Mouse (Mus musculus): ENCODE measurements around the gene Syt1. TPM values are rescaled to one million over a fixed set of nuclear protein-coding genes. Genes with fewer than 3 reads are reported as not detected.

Syt1 gene
- polyA plus RNA-seq (2014; fragmentation: Nextera tagmentation; extraction: Ambion mirVana): 1.0 and 1.3 TPM in 2 replicates

DNA sequence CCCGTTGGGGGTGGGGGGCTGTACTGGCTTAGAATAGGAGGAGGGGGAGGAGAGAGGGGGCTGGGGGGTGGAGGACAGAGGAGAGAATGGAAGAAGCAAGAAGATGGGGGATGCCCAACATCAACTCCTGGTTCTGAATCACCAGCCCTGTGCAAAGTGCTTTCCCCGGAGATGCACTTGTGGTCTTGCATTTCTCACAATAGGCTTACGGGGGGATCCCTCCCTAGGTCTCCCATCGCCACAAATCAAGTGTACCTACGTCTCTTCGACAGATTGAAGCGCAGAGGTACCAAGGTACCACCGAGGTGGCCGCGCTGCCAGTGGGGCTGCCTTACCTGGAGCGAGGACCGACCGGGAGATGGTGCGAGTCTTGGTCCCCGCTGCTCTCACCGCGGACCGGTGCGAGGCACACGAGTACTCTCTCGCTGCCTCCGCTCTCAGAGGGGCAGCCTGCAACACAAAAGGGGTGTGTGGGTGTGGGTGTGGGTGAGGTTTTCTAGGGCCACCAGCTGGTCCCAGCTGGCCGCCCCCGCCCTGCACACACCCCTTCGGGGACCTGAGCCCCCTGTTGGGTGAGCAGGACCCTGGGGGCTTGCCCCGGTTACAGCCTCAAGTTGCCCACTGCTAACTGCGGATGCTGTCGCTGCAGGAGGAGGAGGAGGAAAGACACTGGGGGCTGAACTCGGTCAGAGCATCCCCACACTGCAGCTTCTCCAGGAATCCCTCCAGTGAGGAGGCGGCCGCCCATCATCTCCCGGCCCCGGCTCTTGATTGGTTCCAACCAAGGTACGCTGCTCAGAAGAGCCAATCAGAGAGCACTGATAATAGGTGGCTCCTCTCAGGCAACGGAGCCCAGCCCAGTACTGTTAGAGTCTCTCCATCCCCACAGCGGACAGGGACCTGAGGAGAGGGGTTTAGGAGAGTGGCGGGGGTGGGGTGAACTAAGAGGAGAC, at the start of gene Syt1:
Syt1 (minus strand) TSS at position 742 of the 953 bp plus-strand sequence.
- Histone ChIP-seq H3K4me1 (ENCODE audit: control insufficient read depth, insufficient read depth, low read length) (peaks cover 7% of the 10 kb centered on the region; the same call in 1 of the 2 replicates), H3K9me3 (ENCODE audit: control insufficient read depth, low read length) (no peaks in the 10 kb centered on the region), H3K27me3 (ENCODE audit: control insufficient read depth, insufficient read depth, low read length) (peaks cover 14% of the 10 kb centered on the region), H3K27ac (ENCODE audit: low read depth, low read length) (no peak within 1 kb of the TSS), H3K4me2 (replicated peaks; ENCODE audit: low read depth, low read length) (peak within 1 kb of the TSS; percentile 92), H3K9ac (ENCODE audit: low read depth, low read length) (peak within 1 kb of the TSS; percentile 28; the same call in 1 of the 2 replicates), H3K4me3 (ENCODE audit: low read length) (peak within 1 kb of the TSS; percentile 46), H3K36me3 (ENCODE audit: control insufficient read depth, insufficient read depth, low read length) (no peaks in the 10 kb centered on the region)
- under 1% methylated on average over 36 of the region's 37 CpGs for WGBS
- peak; percentile 99 for ATAC-seq (ENCODE audit: low FRiP score, low TSS enrichment)

DNA sequence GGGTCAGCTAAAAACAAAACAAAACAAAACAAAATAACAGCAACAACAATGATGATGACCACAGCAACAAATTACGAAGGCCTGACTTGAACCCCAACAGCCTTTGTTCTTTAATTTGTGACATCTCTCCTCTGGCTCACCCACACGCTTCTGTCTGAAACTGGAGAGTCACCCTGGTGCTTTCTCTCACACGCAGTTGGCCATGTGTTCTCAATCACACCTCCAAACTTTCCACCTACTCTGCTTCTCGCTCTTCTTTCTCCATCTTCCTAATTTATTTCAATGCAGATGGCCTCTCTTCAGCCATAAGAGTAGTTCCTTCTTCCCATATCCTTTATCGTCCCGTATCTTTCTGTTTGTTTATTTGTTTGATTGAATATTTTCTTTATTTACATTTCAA, 45.7 kb upstream of the Syt1 start:
- H3K27me3 ChIP-seq (ENCODE audit: control insufficient read depth, insufficient read depth, low read length): no peaks in the 10 kb centered on the region
- no peaks in the 10 kb centered on the region for H3K9me3 ChIP-seq (ENCODE audit: control insufficient read depth, low read length)
- H3K4me1 ChIP-seq (ENCODE audit: control insufficient read depth, insufficient read depth, low read length): no peaks in the 10 kb centered on the region
- no peak overlapping the region for H3K9ac ChIP-seq (ENCODE audit: low read depth, low read length)
- H3K4me2 ChIP-seq (replicated peaks; ENCODE audit: low read depth, low read length): no peak overlapping the region
- H3K36me3 ChIP-seq (ENCODE audit: control insufficient read depth, insufficient read depth, low read length): no peaks in the 10 kb centered on the region
- no peak overlapping the region for H3K4me3 ChIP-seq (ENCODE audit: low read length)
- ATAC-seq (ENCODE audit: low FRiP score, low TSS enrichment): no peak
- H3K27ac ChIP-seq (ENCODE audit: low read depth, low read length): no peak overlapping the region
- WGBS: 73% methylated on average over 6 of the region's 6 CpGs

DNA sequence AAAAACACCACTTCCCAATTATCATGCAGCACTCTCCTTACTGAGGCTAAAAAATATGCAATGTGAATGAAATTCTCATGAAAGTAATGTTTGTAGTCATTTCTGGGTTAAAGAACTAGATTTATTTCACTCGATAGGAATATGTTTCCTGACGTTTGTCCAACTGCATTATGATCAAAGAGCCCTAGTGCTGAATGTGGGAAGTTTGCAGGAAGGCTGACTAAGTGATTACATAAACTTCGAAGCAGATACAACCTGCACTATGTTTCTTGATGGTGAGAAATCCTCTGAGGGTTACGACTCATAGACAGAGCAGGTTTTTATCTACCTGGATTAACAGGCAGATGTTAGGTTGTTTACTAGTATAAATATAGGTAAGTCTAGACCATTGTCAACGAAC, 36.8 kb upstream of the Syt1 start:
- Histone ChIP-seq H3K36me3 (ENCODE audit: control insufficient read depth, insufficient read depth, low read length) (no peaks in the 10 kb centered on the region), H3K4me3 (ENCODE audit: low read length) (no peak overlapping the region), H3K9me3 (ENCODE audit: control insufficient read depth, low read length) (no peaks in the 10 kb centered on the region), H3K4me2 (replicated peaks; ENCODE audit: low read depth, low read length) (no peak overlapping the region), H3K4me1 (ENCODE audit: control insufficient read depth, insufficient read depth, low read length) (no peaks in the 10 kb centered on the region), H3K9ac (ENCODE audit: low read depth, low read length) (no peak overlapping the region), H3K27ac (ENCODE audit: low read depth, low read length) (no peak overlapping the region), H3K27me3 (ENCODE audit: control insufficient read depth, insufficient read depth, low read length) (no peaks in the 10 kb centered on the region)
- no peak for ATAC-seq (ENCODE audit: low FRiP score, low TSS enrichment)
- 85% methylated on average over 5 of the region's 5 CpGs for WGBS

DNA sequence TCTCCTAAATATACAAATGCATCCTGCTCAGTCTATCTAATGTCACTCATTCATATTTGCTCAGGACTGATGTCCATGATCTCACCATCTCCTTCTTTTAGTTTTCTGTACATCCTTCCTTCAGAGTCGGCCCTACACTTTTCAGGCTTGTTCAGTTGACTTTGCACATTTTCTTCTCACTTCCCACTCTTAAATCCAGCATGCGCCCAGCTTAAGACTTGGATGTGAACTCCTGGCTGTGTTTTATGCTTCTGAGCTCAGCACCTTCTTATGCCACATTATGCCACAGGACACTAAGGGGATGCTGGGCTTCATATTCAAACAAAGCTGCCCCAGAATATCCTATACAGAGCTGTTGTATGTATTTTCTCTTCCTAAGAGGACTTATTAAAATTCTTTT, 36.2 kb upstream of the Syt1 start:
- no peak overlapping the region for H3K4me3 ChIP-seq (ENCODE audit: low read length)
- ATAC-seq (ENCODE audit: low FRiP score, low TSS enrichment): no peak

DNA sequence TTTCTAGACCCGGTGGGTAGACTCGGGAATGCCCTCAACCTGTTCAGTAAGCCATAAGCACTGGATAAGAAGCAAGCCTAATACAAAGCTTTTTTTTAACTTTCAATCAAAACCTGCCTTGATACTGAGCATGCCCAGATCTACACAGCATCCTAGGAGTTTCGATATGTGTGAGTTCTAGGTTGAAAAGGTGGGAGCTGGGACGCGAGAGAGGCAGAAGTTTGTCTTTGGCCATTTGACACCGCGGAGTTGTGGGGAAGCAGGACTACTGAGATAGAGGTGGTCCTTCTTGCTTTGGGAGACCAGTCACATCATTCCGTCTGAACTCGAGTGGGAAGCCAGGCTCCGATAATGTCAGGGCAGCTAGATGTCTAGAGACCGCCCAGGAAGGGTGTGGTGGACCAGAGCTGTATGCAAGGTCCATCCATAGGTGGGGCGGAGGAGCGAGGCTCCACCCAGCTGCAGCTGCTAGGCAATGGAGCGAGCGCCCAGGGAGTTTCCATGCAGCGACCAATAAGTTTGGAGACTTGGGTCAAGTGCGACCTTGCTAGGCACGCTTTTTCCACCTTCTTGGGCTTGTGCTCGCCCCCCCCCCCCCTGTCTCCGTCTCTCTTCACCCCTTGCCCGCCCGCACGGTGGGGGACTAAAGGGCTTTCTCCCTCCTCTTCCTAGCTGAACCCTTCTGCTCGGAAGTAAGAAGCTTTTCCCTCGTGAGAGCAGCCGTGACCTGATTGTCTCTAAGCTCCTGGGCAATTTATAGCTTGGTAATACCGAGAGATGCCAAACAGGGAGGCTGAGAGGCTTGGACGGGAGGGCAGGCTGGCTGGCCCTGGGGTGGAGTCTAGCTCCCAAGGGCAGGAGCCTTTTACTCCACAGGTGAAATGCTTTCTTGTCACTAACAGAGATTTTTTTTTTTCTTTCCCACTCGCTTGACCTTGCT, 714 bp upstream of the Syt1 start:
- ATAC-seq (ENCODE audit: low FRiP score, low TSS enrichment): peak; percentile 89

More for the DNA sequence above, 36.2 kb upstream of the Syt1 start:
- H3K4me1 ChIP-seq (ENCODE audit: control insufficient read depth, insufficient read depth, low read length): no peaks in the 10 kb centered on the region
- H3K36me3 ChIP-seq (ENCODE audit: control insufficient read depth, insufficient read depth, low read length): no peaks in the 10 kb centered on the region
- H3K4me2 ChIP-seq (replicated peaks; ENCODE audit: low read depth, low read length): no peak overlapping the region
- no peaks in the 10 kb centered on the region for H3K27me3 ChIP-seq (ENCODE audit: control insufficient read depth, insufficient read depth, low read length)
- WGBS: 92% methylated on average over 2 of the region's 2 CpGs
- no peak overlapping the region for H3K9ac ChIP-seq (ENCODE audit: low read depth, low read length)
- H3K27ac ChIP-seq (ENCODE audit: low read depth, low read length): no peak overlapping the region
- H3K9me3 ChIP-seq (ENCODE audit: control insufficient read depth, low read length): no peaks in the 10 kb centered on the region

DNA sequence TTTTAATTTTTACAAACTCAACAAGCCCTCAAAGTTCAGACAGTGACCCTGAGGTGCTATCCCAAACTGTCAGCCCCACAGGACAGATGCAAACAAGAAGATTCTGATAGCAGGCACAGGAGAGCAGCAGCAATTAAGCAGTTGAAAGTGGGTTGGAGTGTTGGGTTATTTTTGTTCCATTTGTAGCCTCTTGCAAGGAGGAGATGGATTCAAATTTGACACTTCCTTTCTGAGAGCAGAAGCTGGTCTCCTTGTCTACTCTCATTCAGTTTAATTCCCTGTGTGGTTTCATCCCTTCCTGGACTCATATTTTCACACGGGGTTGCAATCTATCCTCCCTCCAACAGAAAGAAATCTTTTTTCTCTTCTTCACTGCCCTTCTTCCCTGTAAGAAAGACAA, 951 bp downstream of the Syt1 start:
- H3K27ac ChIP-seq (ENCODE audit: low read depth, low read length): no peak overlapping the region
- 11% methylated on average over 1 of the region's 1 CpGs for WGBS
- peaks cover 14% of the 10 kb centered on the region for H3K27me3 ChIP-seq (ENCODE audit: control insufficient read depth, insufficient read depth, low read length)
- H3K4me3 ChIP-seq (ENCODE audit: low read length): peak overlapping the region; percentile 46
- no peak for ATAC-seq (ENCODE audit: low FRiP score, low TSS enrichment)
- H3K9ac ChIP-seq (ENCODE audit: low read depth, low read length): no peak overlapping the region
- H3K36me3 ChIP-seq (ENCODE audit: control insufficient read depth, insufficient read depth, low read length): no peaks in the 10 kb centered on the region
- no peaks in the 10 kb centered on the region for H3K9me3 ChIP-seq (ENCODE audit: control insufficient read depth, low read length)
- peak overlapping the region; percentile 92 for H3K4me2 ChIP-seq (replicated peaks; ENCODE audit: low read depth, low read length)
- H3K4me1 ChIP-seq (ENCODE audit: control insufficient read depth, insufficient read depth, low read length): peaks cover 7% of the 10 kb centered on the region; the same call in 1 of the 2 replicates

More for the DNA sequence above, 714 bp upstream of the Syt1 start:
- H3K27ac ChIP-seq (ENCODE audit: low read depth, low read length): no peak overlapping the region
- H3K9ac ChIP-seq (ENCODE audit: low read depth, low read length): no peak overlapping the region
- peaks cover 14% of the 10 kb centered on the region for H3K27me3 ChIP-seq (ENCODE audit: control insufficient read depth, insufficient read depth, low read length)
- H3K4me3 ChIP-seq (ENCODE audit: low read length): peak overlapping the region; percentile 46
- H3K4me2 ChIP-seq (replicated peaks; ENCODE audit: low read depth, low read length): peak overlapping the region; percentile 92
- WGBS: under 1% methylated on average over 28 of the region's 29 CpGs
- no peaks in the 10 kb centered on the region for H3K9me3 ChIP-seq (ENCODE audit: control insufficient read depth, low read length)
- H3K4me1 ChIP-seq (ENCODE audit: control insufficient read depth, insufficient read depth, low read length): peaks cover 7% of the 10 kb centered on the region; the same call in 1 of the 2 replicates
- H3K36me3 ChIP-seq (ENCODE audit: control insufficient read depth, insufficient read depth, low read length): no peaks in the 10 kb centered on the region

DNA sequence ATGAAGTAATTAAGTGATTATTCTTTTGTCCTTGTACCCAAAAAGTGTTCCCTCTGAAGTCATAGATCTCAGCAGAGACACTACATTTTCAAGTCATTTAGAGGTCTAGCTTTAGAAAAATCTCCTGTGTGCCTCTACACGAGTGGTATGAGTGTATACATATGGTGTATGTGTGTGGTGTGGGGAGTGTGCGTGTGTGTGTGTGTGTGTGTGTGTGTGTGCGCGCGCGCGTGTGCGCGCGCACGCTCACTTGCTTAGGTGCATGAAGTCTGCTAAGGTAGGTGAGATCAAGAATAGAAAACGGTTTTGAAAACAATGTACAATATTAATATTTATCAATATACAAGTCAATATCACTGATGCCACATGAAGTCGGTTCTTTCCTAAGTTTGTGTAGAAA, 2.3 kb downstream of the Syt1 start:
- H3K9me3 ChIP-seq (ENCODE audit: control insufficient read depth, low read length): no peaks in the 10 kb centered on the region
- no peak overlapping the region for H3K4me3 ChIP-seq (ENCODE audit: low read length)
- peaks cover 14% of the 10 kb centered on the region for H3K27me3 ChIP-seq (ENCODE audit: control insufficient read depth, insufficient read depth, low read length)
- 96% methylated on average over 13 of the region's 13 CpGs for WGBS
- H3K4me1 ChIP-seq (ENCODE audit: control insufficient read depth, insufficient read depth, low read length): peaks cover 7% of the 10 kb centered on the region; the same call in 1 of the 2 replicates
- no peak for ATAC-seq (ENCODE audit: low FRiP score, low TSS enrichment)
- H3K27ac ChIP-seq (ENCODE audit: low read depth, low read length): no peak overlapping the region
- H3K4me2 ChIP-seq (replicated peaks; ENCODE audit: low read depth, low read length): no peak overlapping the region
- H3K36me3 ChIP-seq (ENCODE audit: control insufficient read depth, insufficient read depth, low read length): no peaks in the 10 kb centered on the region
- H3K9ac ChIP-seq (ENCODE audit: low read depth, low read length): no peak overlapping the region

DNA sequence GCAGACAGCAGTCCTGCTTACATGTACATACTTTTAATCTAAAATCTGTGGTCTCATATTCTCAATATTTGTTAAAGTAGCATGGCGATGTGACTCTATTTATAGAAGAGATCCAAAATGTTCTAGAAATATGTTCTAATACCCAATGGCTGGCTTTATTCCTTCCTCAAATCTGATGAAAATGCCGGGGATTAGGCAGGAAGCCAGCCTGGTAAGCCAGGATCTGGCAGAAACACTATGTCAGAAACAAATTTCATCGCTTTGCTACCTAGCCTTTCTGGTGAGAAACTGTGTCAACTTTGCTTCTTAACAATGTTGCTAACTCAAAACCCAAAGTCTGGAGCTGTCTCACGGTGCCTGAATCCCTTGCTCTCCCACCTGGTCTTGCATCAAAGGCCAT, 7.3 kb downstream of the Syt1 start:
- no peak overlapping the region for H3K4me2 ChIP-seq (replicated peaks; ENCODE audit: low read depth, low read length)
- no peaks in the 10 kb centered on the region for H3K36me3 ChIP-seq (ENCODE audit: control insufficient read depth, insufficient read depth, low read length)
- ATAC-seq (ENCODE audit: low FRiP score, low TSS enrichment): no peak
- no peak overlapping the region for H3K27ac ChIP-seq (ENCODE audit: low read depth, low read length)
- no peaks in the 10 kb centered on the region for H3K4me1 ChIP-seq (ENCODE audit: control insufficient read depth, insufficient read depth, low read length)
- H3K9ac ChIP-seq (ENCODE audit: low read depth, low read length): no peak overlapping the region
- no peaks in the 10 kb centered on the region for H3K9me3 ChIP-seq (ENCODE audit: control insufficient read depth, low read length)
- 91% methylated on average over 4 of the region's 4 CpGs for WGBS
- H3K27me3 ChIP-seq (ENCODE audit: control insufficient read depth, insufficient read depth, low read length): no peaks in the 10 kb centered on the region
- H3K4me3 ChIP-seq (ENCODE audit: low read length): no peak overlapping the region
